Mouse (Mus musculus) inflammation-experienced regulatory T-cells, adult 6 months (primary cell): ENCODE results near the gene Cwc25. TPM values are rescaled to one million over a fixed set of nuclear protein-coding genes. Genes with fewer than 3 reads are reported as not detected.
"Not testable (repeated sequence)": the region's sequence is repeated elsewhere in the genome, so short reads cannot be mapped to it uniquely, and the experiment has no call there.

Source experiments
- ATAC-seq: one replicate; pipeline ENCODE4 v1.8.0; 2017
- polyA plus RNA-seq, 3 experiments: library from polyadenylated mRNA; unstranded; fragments of 100-300 nt; shearing (Covaris generic); gene quantifications; one replicate each; pipeline ENCODE4 v1.2.1; 2017

Gene Cwc25
- polyA plus RNA-seq, 3 experiments from 2014 or later, result 23.0 to 28.1 (median 23.0) TPM

DNA sequence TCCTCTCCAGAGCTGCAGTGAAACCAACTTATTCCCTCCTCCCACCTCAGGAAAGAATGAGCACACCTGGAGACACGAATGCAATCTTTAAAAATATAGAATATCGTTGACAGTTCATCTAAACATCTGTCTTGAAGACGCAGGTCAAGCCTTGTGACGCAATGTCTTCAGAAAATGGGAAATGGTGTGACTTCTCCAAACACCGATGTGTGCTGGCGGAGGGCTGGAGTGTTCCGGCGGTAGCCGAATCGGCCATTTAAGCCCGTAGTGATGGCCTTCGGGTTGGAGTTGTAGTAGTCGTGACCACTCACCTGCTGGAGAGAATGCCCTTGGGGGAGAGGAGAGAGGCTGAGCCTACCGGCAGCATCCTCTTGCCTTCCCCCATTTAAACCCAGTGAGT is 5.1 kb upstream of the Cwc25 start:
- ATAC-seq, result no peak

DNA sequence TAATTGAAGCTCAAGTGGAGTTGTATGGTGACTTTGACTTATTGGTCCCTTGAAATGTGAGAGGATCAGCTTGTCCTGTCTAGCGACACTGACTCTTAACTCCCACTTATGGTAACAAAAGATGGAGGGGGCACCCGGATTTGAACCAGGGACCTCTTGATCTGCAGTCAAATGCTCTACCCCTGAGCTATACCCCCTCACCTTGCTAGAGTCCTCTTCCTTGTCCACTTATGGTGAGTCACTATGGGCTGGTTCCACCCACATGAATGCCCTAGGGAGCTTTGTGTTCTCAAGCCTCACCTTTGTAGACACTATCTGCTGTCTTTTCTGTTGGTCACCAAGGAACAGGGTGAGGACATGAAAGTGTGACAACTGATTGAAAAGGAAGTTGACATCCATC is 3.3 kb upstream of the Cwc25 start:
- ATAC-seq, result no peak

GRCm38 (mm10) chr11:97761638-97762037 is 4.7 kb downstream of the Cwc25 start:
- ATAC-seq, result no peak

GRCm38 (mm10) chr11:97758942-97759341 is 7.4 kb downstream of the Cwc25 start:
- ATAC-seq, result no peak

DNA sequence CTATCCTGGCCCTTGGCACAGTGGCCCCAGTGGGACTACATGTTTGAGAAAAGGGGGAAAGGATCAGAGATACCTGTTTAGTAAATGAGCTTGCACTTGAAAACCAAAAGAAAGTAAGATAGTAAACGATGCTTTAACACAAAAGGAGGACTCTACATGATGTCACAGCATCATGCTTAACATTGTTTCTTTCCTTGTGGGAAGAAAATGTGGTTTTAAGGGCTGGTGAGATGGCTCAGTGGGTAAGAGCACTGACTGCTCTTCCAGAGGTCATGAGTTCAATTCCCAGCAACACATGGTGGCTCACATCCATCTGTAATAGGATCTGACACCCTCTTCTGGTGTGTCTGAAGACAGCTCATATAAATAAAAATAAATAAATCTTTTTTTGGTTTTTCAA is 8.2 kb downstream of the Cwc25 start:
- no peak for ATAC-seq

DNA sequence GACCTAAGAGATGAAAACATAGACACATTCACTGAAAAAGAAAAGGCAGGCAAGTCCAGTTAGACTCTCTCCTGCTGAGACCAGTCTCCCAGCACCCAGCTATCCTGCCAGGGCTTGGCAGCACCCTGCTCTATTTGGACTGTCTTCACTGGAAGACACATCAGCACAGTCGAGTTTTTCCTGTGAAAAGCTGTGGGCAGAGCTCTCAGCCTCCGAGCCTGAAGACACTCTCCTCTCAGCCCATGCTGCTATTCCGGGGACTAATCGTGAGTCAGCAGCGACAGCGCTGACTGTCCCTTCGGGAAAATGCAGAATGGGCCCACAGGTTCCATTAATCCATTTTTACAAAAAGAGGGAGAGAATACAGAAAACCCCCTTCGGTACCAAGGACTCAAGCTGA is 13.1 kb downstream of the Cwc25 start:
- no peak for ATAC-seq

GRCm38 (mm10) chr11:97748496-97748895 is 17.9 kb downstream of the Cwc25 start:
- ATAC-seq, result no peak

DNA sequence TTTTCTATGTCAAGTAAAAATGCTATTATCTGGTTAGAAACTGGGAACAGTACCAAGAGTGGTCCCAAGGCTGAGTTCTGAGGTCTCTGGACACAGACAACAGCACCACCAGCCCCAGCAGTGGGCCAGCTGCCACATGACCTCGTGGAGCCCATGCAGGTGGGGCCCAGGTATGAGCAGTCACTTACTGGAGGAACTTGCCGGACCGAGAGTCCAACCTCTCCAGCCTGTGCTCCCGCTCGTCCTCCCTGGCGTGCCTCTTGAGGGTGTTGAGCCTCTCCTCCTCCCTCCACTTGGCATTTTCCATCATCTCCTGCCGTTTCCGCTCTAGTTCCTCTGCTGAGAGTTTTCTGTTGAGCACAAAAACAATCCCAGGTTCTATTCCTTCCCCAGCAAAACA is 18.6 kb downstream of the Cwc25 start:
- no peak for ATAC-seq

DNA sequence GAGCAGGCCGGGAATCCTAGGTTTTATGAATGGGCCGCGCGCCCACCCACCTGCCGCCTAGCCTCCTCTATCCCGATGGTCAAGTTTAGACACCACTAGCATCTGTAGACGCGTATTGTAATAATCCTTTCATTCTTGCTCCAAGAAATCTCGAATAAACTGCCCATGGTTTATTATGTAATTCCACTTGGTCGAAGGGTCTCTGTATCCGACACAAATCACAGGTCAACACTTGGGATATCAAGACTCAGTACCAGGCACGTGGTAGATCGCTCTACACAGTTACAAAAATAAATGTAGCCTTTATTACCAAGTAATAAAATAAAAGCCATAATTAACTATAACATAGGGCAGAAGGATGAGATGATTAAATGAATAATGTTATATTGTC is 21.0 kb downstream of the Cwc25 start:
- no peak for ATAC-seq

GRCm38 (mm10) chr11:97744718-97745330 is 21.5 kb downstream of the Cwc25 start:
- peak; percentile 93 for ATAC-seq

DNA sequence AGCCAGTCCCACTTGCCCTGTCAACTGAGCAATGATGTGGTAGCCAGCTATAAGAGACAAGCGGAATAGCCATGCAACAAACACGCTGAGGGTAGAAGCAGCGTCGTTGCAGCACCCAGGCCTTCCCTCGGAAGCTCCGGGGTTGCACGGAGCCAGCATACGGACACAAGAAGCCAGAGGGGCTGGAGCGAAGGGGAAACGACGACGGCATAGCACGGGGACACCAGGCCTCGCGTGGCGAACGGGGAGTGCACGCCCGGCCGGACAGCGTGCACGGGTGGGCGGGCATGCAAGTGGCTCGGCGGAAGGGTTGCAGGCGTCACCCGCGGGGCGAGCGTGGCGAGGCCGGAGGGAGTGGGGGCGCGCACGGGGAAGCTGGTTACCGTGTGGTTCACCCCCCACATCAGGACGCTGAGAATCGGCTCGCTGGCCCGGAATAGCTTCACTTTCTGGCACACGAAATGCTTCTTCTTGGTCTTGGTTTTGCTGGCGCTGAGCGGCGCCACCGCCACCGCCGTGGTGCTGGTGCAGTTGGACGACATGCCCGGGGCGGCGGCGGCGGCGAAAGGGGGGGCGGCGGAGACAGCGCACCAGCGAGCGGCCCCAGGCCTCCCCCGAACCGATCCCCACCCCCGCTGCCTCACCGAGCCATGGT is 22.2 kb downstream of the Cwc25 start, which contains the start of gene Pip4k2b:
Pip4k2b (minus strand) TSS at position 642 of the 655 bp plus-strand sequence.
- no peak for ATAC-seq

GRCm38 (mm10) chr11:97743423-97743822 is 22.9 kb downstream of the Cwc25 start:
- no peak for ATAC-seq

- ATAC-seq, result no peak
These were observed 23.8 kb downstream of the Cwc25 start for GRCm38 (mm10) chr11:97742591-97742990.

- no peak for ATAC-seq
These were observed 24.2 kb downstream of the Cwc25 start for GRCm38 (mm10) chr11:97742157-97742556.

DNA sequence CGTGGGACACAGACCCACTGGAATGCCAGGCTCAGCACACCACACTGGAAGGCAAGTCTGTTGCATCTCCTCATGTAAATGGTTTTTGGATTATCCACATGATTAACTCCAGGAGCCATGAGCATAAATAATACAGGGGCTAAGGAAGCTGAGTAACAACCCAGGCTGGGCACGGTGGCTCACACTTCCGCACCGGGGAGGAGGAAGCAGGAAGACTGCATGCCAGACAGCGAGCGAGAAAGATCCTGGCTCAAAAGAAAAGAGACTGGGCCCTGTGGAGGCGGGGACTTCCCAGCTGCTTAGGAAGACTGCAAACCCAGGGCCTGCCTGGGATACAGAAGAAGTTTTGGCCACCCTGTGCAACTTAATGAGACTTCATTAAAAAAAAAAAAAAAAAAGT is 26.2 kb downstream of the Cwc25 start:
- ATAC-seq, result no peak

- no peak for ATAC-seq
These were observed 27.2 kb downstream of the Cwc25 start for GRCm38 (mm10) chr11:97739155-97739554.

GRCm38 (mm10) chr11:97738703-97739102 is 27.7 kb downstream of the Cwc25 start:
- ATAC-seq, result no peak

- ATAC-seq, result no peak
These were observed 28.8 kb downstream of the Cwc25 start for GRCm38 (mm10) chr11:97737600-97737999.

DNA sequence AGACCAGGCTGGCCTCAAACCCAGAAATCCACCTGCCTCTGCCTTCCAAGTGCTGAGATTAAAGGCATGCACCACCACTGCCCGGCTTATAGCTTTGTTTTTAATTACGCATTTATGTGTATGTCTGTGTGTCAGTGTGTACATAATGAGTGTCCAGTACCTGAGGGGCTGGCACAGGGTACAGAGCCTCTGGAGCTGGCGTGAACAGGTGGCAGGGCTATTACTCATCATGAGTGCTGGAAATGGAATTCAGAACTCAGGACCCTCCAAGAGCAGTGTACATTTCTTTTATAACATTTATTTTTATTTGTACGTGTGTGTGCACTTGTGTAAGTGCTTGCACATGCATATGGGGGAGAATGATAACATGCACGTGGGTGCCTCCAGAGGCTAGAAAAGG is 29.7 kb downstream of the Cwc25 start:
- no peak for ATAC-seq

GRCm38 (mm10) chr11:97734810-97735209 is 31.5 kb downstream of the Cwc25 start:
- ATAC-seq, result not testable (repeated sequence)

DNA sequence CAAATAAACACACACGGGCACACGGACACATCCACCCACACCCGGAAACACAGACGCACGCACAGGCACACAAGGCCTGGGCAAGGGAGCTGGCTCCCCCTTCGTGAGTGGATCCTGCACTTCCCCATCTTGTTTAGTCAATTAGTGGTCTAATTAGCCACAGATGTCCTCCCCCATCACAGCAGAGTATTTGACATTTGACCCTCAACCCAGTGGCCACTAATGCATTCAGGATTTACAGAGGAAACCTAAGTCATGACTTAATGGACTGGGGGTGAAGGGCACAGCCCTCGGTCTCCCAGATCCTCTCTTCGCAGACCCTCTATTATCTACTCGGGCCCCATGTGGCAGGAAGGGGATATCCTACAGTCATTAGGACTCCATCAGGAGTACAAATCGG is 32.7 kb downstream of the Cwc25 start:
- ATAC-seq, result no peak

GRCm38 (mm10) chr11:97728730-97729129 is 37.6 kb downstream of the Cwc25 start:
- ATAC-seq, result peak; percentile 51

GRCm38 (mm10) chr11:97728311-97728710 is 38.0 kb downstream of the Cwc25 start:
- peak; percentile 98 for ATAC-seq

GRCm38 (mm10) chr11:97723709-97724108 is 42.6 kb downstream of the Cwc25 start:
- no peak for ATAC-seq

DNA sequence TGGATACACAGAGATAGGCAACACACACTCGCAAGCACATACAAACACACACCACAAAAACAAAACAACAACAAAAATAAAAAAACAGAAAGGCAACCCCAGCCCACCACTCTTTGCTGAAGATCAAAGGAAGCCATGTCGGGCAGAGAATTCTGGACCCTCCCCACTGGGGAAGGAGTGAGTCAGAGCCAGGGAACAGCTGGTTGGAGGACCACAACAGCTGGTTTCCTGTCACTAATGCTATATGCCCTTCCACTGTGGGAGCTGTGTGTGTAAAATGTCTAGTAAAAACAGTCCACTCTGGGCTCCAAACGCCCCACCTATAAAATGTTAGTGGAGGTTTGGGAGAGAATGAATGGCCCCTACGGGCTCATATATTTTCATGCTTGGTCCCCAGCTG is 45.0 kb downstream of the Cwc25 start:
- no peak for ATAC-seq
